Mouse (Mus musculus): Measurements from ENCODE around the gene Trim9. TPM values are rescaled to one million over a fixed set of nuclear protein-coding genes. Genes with fewer than 3 reads are reported as not detected.

The Trim9 gene
- polyA plus RNA-seq, 1 experiment: 130 TPM

- 46% methylated on average over 19 of the region's 19 CpGs for WGBS
- TF ChIP-seq POLR2A (IDR thresholded peaks at IDR 0.05; ENCODE audit: borderline replicate concordance, insufficient read depth, low read length) (no peak), CTCF (IDR thresholded peaks at IDR 0.05; ENCODE audit: borderline replicate concordance, insufficient read depth, low read depth, low read length) (no peak)
Measured at GRCm38 (mm10) chr12:70367326-70368248, 20.2 kb upstream of the Trim9 start.

GRCm38 (mm10) chr12:70363016-70363415 lies 15.6 kb upstream of the Trim9 start:
- Histone ChIP-seq H3K4me3 (replicated peaks; ENCODE audit: insufficient read depth, low read depth, low read length) (no peak overlapping the region), H3K27me3 (ENCODE audit: control insufficient read depth, insufficient read depth, low read length) (no peaks in the 10 kb centered on the region), H3K27ac (ENCODE audit: insufficient read depth, low read length) (no peak overlapping the region), H3K4me1 (ENCODE audit: control insufficient read depth, insufficient read depth, low read length) (peaks cover 8% of the 10 kb centered on the region)
- DNase-seq: no peak
- TF ChIP-seq CTCF (IDR thresholded peaks at IDR 0.05; ENCODE audit: borderline replicate concordance, insufficient read depth, low read depth, low read length) (no peak), POLR2A (IDR thresholded peaks at IDR 0.05; ENCODE audit: borderline replicate concordance, insufficient read depth, low read length) (no peak)
- 45% methylated on average over 4 of the region's 4 CpGs for WGBS

More at GRCm38 (mm10) chr12:70367326-70368248, 20.2 kb upstream of the Trim9 start:
- Histone ChIP-seq H3K27ac (ENCODE audit: insufficient read depth, low read length) (no peak overlapping the region), H3K4me3 (replicated peaks; ENCODE audit: insufficient read depth, low read depth, low read length) (no peak overlapping the region), H3K4me1 (ENCODE audit: control insufficient read depth, insufficient read depth, low read length) (peaks cover 9% of the 10 kb centered on the region), H3K27me3 (ENCODE audit: control insufficient read depth, insufficient read depth, low read length) (no peaks in the 10 kb centered on the region)
- DNase-seq: peak; percentile 53 to 65

GRCm38 (mm10) chr12:70360276-70360675 lies 12.9 kb upstream of the Trim9 start:
- no peaks in the 10 kb centered on the region for H3K27me3 ChIP-seq (ENCODE audit: control insufficient read depth, insufficient read depth, low read length)
- H3K4me1 ChIP-seq (ENCODE audit: control insufficient read depth, insufficient read depth, low read length): no peaks in the 10 kb centered on the region
- 91% methylated on average over 5 of the region's 5 CpGs for WGBS
- no peak overlapping the region for H3K4me3 ChIP-seq (replicated peaks; ENCODE audit: insufficient read depth, low read depth, low read length)
- DNase-seq: no peak
- TF ChIP-seq POLR2A (IDR thresholded peaks at IDR 0.05; ENCODE audit: borderline replicate concordance, insufficient read depth, low read length) (no peak), CTCF (IDR thresholded peaks at IDR 0.05; ENCODE audit: borderline replicate concordance, insufficient read depth, low read depth, low read length) (no peak)
- no peak overlapping the region for H3K27ac ChIP-seq (ENCODE audit: insufficient read depth, low read length)

GRCm38 (mm10) chr12:70359443-70359842 lies 12.0 kb upstream of the Trim9 start:
- WGBS: 31% methylated on average over 13 of the region's 13 CpGs
- no peak for DNase-seq

GRCm38 (mm10) chr12:70354926-70355325 lies 7.5 kb upstream of the Trim9 start:
- no peak for DNase-seq
- Histone ChIP-seq H3K27me3 (ENCODE audit: control insufficient read depth, insufficient read depth, low read length) (no peaks in the 10 kb centered on the region), H3K27ac (ENCODE audit: insufficient read depth, low read length) (no peak overlapping the region), H3K4me3 (replicated peaks; ENCODE audit: insufficient read depth, low read depth, low read length) (no peak overlapping the region), H3K4me1 (ENCODE audit: control insufficient read depth, insufficient read depth, low read length) (no peaks in the 10 kb centered on the region)
- WGBS: 65% methylated on average over 8 of the region's 8 CpGs
- no peak for TF ChIP-seq POLR2A (IDR thresholded peaks at IDR 0.05; ENCODE audit: borderline replicate concordance, insufficient read depth, low read length)
- TF ChIP-seq CTCF (IDR thresholded peaks at IDR 0.05; ENCODE audit: borderline replicate concordance, insufficient read depth, low read depth, low read length): no peak

More at GRCm38 (mm10) chr12:70359443-70359842, 12.0 kb upstream of the Trim9 start:
- TF ChIP-seq POLR2A (IDR thresholded peaks at IDR 0.05; ENCODE audit: borderline replicate concordance, insufficient read depth, low read length): no peak
- no peak for TF ChIP-seq CTCF (IDR thresholded peaks at IDR 0.05; ENCODE audit: borderline replicate concordance, insufficient read depth, low read depth, low read length)
- H3K4me1 ChIP-seq (ENCODE audit: control insufficient read depth, insufficient read depth, low read length): no peaks in the 10 kb centered on the region
- H3K4me3 ChIP-seq (replicated peaks; ENCODE audit: insufficient read depth, low read depth, low read length): no peak overlapping the region
- no peak overlapping the region for H3K27ac ChIP-seq (ENCODE audit: insufficient read depth, low read length)
- H3K27me3 ChIP-seq (ENCODE audit: control insufficient read depth, insufficient read depth, low read length): no peaks in the 10 kb centered on the region

- 64% methylated on average over 4 of the region's 4 CpGs for WGBS
- no peaks in the 10 kb centered on the region for H3K27me3 ChIP-seq (ENCODE audit: control insufficient read depth, insufficient read depth, low read length)
- no peaks in the 10 kb centered on the region for H3K4me1 ChIP-seq (ENCODE audit: control insufficient read depth, insufficient read depth, low read length)
- peak in 1 of 2 experiments; percentile 61 for DNase-seq
- no peak overlapping the region for H3K27ac ChIP-seq (ENCODE audit: insufficient read depth, low read length)
- TF ChIP-seq CTCF (IDR thresholded peaks at IDR 0.05; ENCODE audit: borderline replicate concordance, insufficient read depth, low read depth, low read length) (no peak), POLR2A (IDR thresholded peaks at IDR 0.05; ENCODE audit: borderline replicate concordance, insufficient read depth, low read length) (no peak)
- no peak overlapping the region for H3K4me3 ChIP-seq (replicated peaks; ENCODE audit: insufficient read depth, low read depth, low read length)
Measured at GRCm38 (mm10) chr12:70350490-70350889, 3.1 kb upstream of the Trim9 start.

GRCm38 (mm10) chr12:70349788-70350187 lies 2.4 kb upstream of the Trim9 start:
- DNase-seq: no peak

GRCm38 (mm10) chr12:70348026-70348425 lies 612 bp upstream of the Trim9 start:
- WGBS: 3% methylated on average over 8 of the region's 8 CpGs
- H3K27ac ChIP-seq (ENCODE audit: insufficient read depth, low read length): peak overlapping the region; percentile 98
- H3K4me1 ChIP-seq (ENCODE audit: control insufficient read depth, insufficient read depth, low read length): no peaks in the 10 kb centered on the region
- no peaks in the 10 kb centered on the region for H3K27me3 ChIP-seq (ENCODE audit: control insufficient read depth, insufficient read depth, low read length)
- DNase-seq: no peak
- TF ChIP-seq POLR2A (IDR thresholded peaks at IDR 0.05; ENCODE audit: borderline replicate concordance, insufficient read depth, low read length) (no peak), CTCF (IDR thresholded peaks at IDR 0.05; ENCODE audit: borderline replicate concordance, insufficient read depth, low read depth, low read length) (no peak)
- H3K4me3 ChIP-seq (replicated peaks; ENCODE audit: insufficient read depth, low read depth, low read length): peak overlapping the region; percentile 87

More at GRCm38 (mm10) chr12:70349788-70350187, 2.4 kb upstream of the Trim9 start:
- Histone ChIP-seq H3K27me3 (ENCODE audit: control insufficient read depth, insufficient read depth, low read length) (no peaks in the 10 kb centered on the region), H3K4me3 (replicated peaks; ENCODE audit: insufficient read depth, low read depth, low read length) (no peak overlapping the region), H3K4me1 (ENCODE audit: control insufficient read depth, insufficient read depth, low read length) (no peaks in the 10 kb centered on the region), H3K27ac (ENCODE audit: insufficient read depth, low read length) (no peak overlapping the region)
- 89% methylated on average over 6 of the region's 6 CpGs for WGBS
- TF ChIP-seq POLR2A (IDR thresholded peaks at IDR 0.05; ENCODE audit: borderline replicate concordance, insufficient read depth, low read length) (no peak), CTCF (IDR thresholded peaks at IDR 0.05; ENCODE audit: borderline replicate concordance, insufficient read depth, low read depth, low read length) (no peak)
